Mouse (Mus musculus): ENCODE data around the gene Ggta1. TPM values are rescaled to one million over a fixed set of nuclear protein-coding genes. Genes with fewer than 3 reads are reported as not detected.
A peak's percentile ranks its signal among the peaks of the same experiment; 100 is the strongest.

Gene Ggta1
- polyA plus RNA-seq, 1 experiment from 2014 or later = 6.6 TPM

DNA sequence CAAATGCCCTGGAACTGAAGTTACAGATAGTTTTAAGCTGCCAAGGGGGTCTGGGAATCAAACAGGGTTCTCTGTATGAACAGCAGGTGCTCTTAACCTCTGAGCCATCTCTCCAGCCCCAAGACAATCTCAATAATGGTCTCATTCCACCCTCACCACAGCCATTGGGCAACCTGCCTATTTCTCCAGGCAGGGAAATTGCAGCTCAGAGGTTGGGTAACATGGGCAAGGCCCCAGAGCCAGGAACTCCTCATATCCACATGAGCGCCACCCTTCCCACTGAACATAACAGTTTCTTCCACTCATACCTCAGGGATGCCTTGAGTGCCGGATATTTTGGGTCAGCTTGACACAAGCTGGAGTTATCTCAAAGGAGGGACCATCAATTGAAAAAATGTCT lies 25.2 kb downstream of the Ggta1 start:
- WGBS = 89% methylated on average over 2 of the region's 2 CpGs
- no peak overlapping the region for H3K27ac ChIP-seq
- DNase-seq (ENCODE audit: low spot score) = no peak
- no peaks in the 10 kb centered on the region for H3K9me3 ChIP-seq (replicated peaks)
- peaks cover 11% of the 10 kb centered on the region; the same call in 1 of the 2 replicates for H3K27me3 ChIP-seq (ENCODE audit: low read depth, poor library complexity, severe bottlenecking)
- H3K4me1 ChIP-seq = peaks cover 40% of the 10 kb centered on the region
- H3K36me3 ChIP-seq = no peaks in the 10 kb centered on the region
- H3K4me3 ChIP-seq = no peak overlapping the region

DNA sequence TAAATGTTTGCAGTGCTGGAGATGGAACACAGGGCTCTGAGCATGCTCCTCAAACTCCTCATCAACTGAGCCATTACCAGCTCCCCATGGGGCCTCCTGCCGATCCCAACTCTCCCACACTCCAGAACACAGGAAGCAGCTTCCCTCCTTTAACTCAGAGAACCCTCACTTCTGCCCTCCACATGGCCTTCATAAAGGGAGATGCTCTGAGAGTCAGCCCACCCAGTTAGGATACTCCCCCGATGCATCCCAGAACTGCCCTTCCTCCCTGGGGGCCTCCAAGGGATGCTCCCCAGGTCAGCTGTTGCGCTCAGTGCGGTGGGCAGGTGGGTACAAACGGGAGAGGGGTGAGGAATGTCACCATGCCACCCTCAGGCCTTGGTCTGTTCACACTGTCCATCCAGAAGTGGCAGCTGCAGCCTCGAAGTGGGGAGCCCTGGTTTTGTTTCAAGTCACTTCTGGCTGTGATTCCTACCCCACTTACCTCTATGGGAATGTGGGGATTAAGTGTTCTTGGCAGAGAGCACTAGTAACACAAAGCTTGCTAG lies 28.4 kb downstream of the Ggta1 start:
- no peaks in the 10 kb centered on the region for H3K36me3 ChIP-seq
- no peak overlapping the region for H3K4me3 ChIP-seq
- WGBS = 85% methylated on average over 6 of the region's 6 CpGs
- H3K4me1 ChIP-seq = peaks cover 35% of the 10 kb centered on the region
- H3K27me3 ChIP-seq (ENCODE audit: low read depth, poor library complexity, severe bottlenecking) = no peaks in the 10 kb centered on the region
- no peaks in the 10 kb centered on the region for H3K9me3 ChIP-seq (replicated peaks)
- H3K27ac ChIP-seq = peak overlapping the region; percentile 8; the same call in 1 of the 2 replicates
- no peak for DNase-seq (ENCODE audit: low spot score)

DNA sequence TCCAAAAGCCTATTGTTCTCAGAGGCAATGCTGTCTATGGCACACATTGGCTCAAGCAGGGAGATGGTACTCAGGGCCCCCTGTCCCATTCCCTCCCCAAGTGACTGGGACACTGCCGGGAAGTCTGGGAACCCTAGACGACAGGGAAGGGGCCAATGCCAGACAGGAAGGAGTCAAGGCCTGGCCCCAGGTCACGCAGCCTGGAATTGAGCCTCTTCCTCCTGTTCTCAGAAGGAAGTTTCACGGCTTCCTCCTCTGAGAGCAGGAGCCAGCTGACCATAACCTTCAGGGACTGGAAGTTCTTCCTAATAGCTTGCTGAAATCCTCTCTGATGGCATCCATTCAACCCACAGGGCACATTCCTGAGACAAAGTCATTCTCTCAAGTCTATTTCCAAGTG lies 29.6 kb downstream of the Ggta1 start:
- Histone ChIP-seq H3K27ac (peak overlapping the region; percentile 46; the same call in 1 of the 2 replicates), H3K27me3 (ENCODE audit: low read depth, poor library complexity, severe bottlenecking) (no peaks in the 10 kb centered on the region), H3K36me3 (no peaks in the 10 kb centered on the region), H3K9me3 (replicated peaks) (no peaks in the 10 kb centered on the region), H3K4me3 (no peak overlapping the region), H3K4me1 (peaks cover 43% of the 10 kb centered on the region)
- DNase-seq (ENCODE audit: low spot score) = no peak
- 66% methylated on average over 4 of the region's 4 CpGs for WGBS

DNA sequence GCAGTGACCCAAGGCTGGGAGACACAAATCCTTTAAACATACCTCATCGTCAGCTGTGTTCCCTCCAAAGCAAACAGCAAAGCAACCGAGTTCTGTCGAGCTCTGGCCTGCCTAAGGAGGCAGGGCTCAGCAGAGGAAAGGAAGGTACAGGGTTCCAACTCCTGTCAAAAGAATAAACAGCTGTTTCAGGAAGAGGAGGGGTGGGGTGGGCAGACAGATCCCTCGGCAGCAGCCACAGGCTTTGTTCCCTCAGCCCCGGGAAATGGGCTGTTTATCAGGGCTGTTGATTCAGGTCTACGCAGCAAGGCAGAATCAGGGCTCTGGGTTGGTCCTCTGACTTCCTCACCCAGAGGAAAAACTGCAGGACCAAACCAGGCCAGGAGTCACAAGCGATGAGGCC lies 30.6 kb downstream of the Ggta1 start:
- H3K36me3 ChIP-seq = no peaks in the 10 kb centered on the region
- no peak for DNase-seq (ENCODE audit: low spot score)
- no peaks in the 10 kb centered on the region for H3K27me3 ChIP-seq (ENCODE audit: low read depth, poor library complexity, severe bottlenecking)
- no peaks in the 10 kb centered on the region for H3K9me3 ChIP-seq (replicated peaks)
- H3K4me1 ChIP-seq = peaks cover 52% of the 10 kb centered on the region
- 17% methylated on average over 7 of the region's 7 CpGs for WGBS
- no peak overlapping the region for H3K4me3 ChIP-seq
- 0 out of 2 replicates have a peak overlapping the region, but pooled peaks have one; percentile 11 for H3K27ac ChIP-seq

DNA sequence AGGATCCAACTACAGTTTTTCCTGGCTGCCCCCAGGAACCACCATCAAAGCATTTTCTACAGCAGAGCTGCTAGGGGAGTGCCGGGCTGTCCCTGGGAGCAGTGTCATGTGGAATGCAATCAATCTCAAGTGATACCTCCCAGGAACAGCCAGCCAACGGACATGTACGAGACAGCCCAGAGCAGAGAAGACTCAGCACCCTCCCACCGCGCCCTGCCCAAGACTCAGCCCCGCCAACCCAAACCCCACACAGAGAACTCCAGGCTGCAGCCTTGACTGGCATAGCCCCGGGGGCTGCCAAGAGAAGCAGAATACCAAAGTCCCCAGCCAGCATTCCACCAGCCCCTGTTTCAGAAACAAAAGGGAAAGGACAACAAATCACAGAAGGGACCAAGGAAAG lies 31.0 kb downstream of the Ggta1 start:
- WGBS = 7% methylated on average over 7 of the region's 7 CpGs
- Histone ChIP-seq H3K4me3 (0 out of 2 replicates have a peak overlapping the region, but pooled peaks have one; percentile 11), H3K27me3 (ENCODE audit: low read depth, poor library complexity, severe bottlenecking) (no peaks in the 10 kb centered on the region), H3K36me3 (no peaks in the 10 kb centered on the region), H3K4me1 (peaks cover 55% of the 10 kb centered on the region), H3K9me3 (replicated peaks) (no peaks in the 10 kb centered on the region), H3K27ac (0 out of 2 replicates have a peak overlapping the region, but pooled peaks have one; percentile 11)
- no peak for DNase-seq (ENCODE audit: low spot score)

DNA sequence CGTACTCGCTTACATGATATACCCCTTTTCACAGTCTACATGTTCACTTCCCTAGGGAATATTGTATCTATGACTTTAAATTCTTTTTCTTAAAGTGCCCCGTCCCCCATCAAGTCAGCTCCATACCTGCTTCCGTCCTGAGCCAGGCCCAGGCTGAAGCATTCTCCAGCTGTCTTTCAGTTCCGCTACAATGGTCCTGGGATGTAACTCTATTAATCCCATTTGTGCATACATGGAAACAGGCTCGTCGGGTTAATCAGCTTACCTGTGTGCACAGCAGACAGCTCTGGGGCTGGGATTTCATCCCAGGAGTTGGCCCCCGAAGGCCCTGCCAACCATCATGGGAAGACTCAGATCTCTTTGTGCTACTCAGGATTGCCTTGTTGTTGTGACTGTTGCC lies 32.2 kb downstream of the Ggta1 start:
- H3K4me3 ChIP-seq = no peak overlapping the region
- H3K4me1 ChIP-seq = peaks cover 55% of the 10 kb centered on the region
- DNase-seq (ENCODE audit: low spot score) = no peak
- no peaks in the 10 kb centered on the region for H3K9me3 ChIP-seq (replicated peaks)
- no peaks in the 10 kb centered on the region for H3K36me3 ChIP-seq
- 93% methylated on average over 8 of the region's 8 CpGs for WGBS
- no peaks in the 10 kb centered on the region for H3K27me3 ChIP-seq (ENCODE audit: low read depth, poor library complexity, severe bottlenecking)
- H3K27ac ChIP-seq = no peak overlapping the region

DNA sequence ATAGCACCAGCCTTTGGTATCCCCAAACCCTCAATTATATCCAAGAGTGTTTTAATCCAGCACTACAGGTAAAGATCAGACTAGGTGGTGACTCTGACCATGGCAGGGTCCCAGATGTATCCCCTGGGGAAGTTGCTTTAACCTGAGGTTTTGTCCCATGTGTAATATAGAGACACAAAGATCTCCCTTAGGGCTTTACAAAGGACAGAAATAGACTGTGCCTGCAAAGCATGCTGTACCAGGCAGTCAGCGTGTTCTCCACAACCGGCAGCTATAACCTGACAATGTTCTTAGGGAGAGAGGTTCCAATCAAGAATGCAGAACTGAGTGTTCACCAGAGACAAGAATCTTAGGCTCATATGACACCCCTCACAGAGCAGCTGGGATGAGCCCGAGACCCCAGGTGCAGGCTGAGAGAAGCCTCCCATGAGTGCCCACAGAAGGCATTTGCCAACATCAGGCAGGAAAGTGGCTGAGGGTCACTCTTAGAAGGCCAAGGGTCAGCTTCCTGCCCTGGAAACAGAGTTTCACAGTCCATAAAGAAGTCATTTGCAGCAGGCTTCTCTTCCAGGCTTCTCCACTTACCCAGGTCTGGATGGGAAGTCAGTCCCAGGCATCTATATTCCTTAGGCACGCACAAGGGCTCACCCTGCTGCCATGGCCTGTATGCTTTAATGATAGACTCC lies 34.3 kb downstream of the Ggta1 start:
- Histone ChIP-seq H3K4me3 (no peak overlapping the region), H3K27ac (peak overlapping the region; percentile 68), H3K4me1 (peaks cover 45% of the 10 kb centered on the region), H3K9me3 (replicated peaks) (no peaks in the 10 kb centered on the region), H3K27me3 (ENCODE audit: low read depth, poor library complexity, severe bottlenecking) (no peaks in the 10 kb centered on the region), H3K36me3 (no peaks in the 10 kb centered on the region)
- WGBS = 49% methylated on average over 4 of the region's 4 CpGs
- DNase-seq (ENCODE audit: low spot score) = no peak

DNA sequence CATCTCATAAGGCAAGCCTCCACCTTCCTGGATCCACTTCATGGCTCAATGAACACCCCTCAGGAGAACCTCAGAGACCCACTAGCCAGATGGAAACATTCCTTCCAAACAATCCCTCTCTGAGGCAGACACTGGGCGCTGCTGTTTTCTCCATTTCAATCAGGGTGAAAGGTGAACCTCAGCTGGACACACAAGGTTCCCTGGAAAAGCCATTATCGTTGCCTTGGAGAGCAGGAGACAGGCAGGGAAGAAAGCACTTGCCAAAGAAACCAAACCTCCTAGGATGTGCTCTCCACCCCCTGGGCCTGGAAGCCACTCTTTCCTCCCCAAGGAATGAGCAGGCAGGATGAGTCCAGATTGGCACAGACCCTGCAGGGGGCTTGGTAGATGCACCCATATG lies 35.5 kb downstream of the Ggta1 start:
- Histone ChIP-seq H3K4me1 (peaks cover 33% of the 10 kb centered on the region), H3K27ac (peak overlapping the region; percentile 46; the same call in 1 of the 2 replicates), H3K27me3 (ENCODE audit: low read depth, poor library complexity, severe bottlenecking) (no peaks in the 10 kb centered on the region), H3K9me3 (replicated peaks) (no peaks in the 10 kb centered on the region), H3K36me3 (no peaks in the 10 kb centered on the region), H3K4me3 (no peak overlapping the region)
- no peak for DNase-seq (ENCODE audit: low spot score)
- 47% methylated on average over 2 of the region's 2 CpGs for WGBS

DNA sequence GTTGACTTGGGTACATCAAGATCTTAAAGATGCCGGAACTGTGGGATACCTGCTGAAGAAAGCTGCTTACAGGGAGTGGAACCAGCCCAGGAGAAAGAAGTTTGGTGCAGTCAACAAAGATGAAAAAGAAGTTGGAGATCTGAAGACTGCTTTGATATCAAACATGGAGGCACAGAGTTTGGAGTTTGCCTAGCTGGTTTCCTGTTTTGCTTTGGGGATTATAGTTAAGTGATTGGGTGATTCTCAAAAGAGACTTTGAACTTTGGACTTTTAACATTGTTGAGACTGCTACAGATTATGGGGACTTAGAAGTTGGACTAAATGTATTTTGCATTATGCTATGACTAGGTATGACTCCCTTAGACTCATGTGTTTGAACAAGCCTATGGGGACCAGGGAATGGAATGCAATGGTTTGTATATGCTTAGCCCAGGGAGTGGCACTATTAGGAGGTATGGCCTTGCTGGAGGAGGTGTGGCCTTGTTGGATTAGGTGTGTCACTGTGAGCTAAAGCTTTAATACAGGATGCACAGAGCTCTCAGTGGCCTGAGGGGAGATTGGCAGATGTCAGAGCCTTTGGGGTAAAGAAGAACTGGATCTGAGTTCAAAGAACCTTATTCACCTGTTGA lies 39.2 kb downstream of the Ggta1 start:
- Histone ChIP-seq H3K4me3 (no peak overlapping the region), H3K27me3 (ENCODE audit: low read depth, poor library complexity, severe bottlenecking) (no peaks in the 10 kb centered on the region), H3K36me3 (peaks cover 22% of the 10 kb centered on the region), H3K9me3 (replicated peaks) (no peaks in the 10 kb centered on the region), H3K27ac (no peak overlapping the region), H3K4me1 (peaks cover 23% of the 10 kb centered on the region)
- no peak for DNase-seq (ENCODE audit: low spot score)
- 89% methylated on average over 1 of the region's 1 CpGs for WGBS

DNA sequence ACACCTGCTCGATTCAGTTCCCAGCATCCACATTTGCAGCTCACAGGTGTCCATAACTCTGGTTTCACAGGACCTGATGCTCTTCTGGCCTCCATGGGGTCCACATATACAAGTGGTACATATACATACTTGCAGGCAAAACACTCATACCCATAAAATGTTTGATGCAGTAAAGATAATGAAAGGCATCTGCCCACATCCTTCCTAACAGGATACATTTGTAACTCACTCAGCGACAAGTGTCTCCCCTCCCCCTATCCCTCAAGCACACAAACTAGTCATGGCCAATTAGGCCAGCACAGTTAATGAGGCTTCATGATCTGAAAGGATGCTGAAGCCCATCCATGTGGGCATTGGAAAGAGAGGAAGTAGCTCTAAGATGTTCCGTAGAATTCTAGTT lies 40.6 kb downstream of the Ggta1 start:
- peaks cover 9% of the 10 kb centered on the region for H3K4me1 ChIP-seq
- H3K9me3 ChIP-seq (replicated peaks) = no peaks in the 10 kb centered on the region
- no peak overlapping the region for H3K4me3 ChIP-seq
- H3K27ac ChIP-seq = no peak overlapping the region
- WGBS = 86% methylated on average over 3 of the region's 3 CpGs
- DNase-seq (ENCODE audit: low spot score) = no peak
- peaks cover 23% of the 10 kb centered on the region for H3K36me3 ChIP-seq
- H3K27me3 ChIP-seq (ENCODE audit: low read depth, poor library complexity, severe bottlenecking) = no peaks in the 10 kb centered on the region

DNA sequence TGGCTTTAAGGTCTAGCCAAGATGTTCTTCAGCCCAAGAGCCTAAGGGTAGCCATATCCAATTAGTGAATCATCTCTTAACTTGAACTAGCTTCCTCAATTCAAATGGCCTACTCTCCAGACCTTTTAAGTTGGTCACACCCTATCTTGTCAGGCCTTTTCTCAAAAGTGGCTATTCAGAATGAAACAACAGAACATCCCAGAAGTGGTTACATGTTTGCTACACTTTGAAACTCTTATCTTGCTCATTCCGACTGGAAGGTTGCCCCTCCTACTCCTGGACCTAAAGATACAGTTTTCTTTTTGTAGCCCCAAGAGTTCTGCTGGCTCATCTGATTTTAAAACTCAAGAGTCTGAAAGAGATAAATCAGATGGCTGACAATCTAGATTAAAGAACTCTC lies 42.4 kb downstream of the Ggta1 start:
- no peaks in the 10 kb centered on the region for H3K27me3 ChIP-seq (ENCODE audit: low read depth, poor library complexity, severe bottlenecking)
- no peak for DNase-seq (ENCODE audit: low spot score)
- H3K4me1 ChIP-seq = peaks cover 6% of the 10 kb centered on the region; the same call in 1 of the 2 replicates
- no peak overlapping the region for H3K4me3 ChIP-seq
- H3K36me3 ChIP-seq = peaks cover 23% of the 10 kb centered on the region
- no peaks in the 10 kb centered on the region for H3K9me3 ChIP-seq (replicated peaks)
- no peak overlapping the region for H3K27ac ChIP-seq
- WGBS = 83% methylated on average over 1 of the region's 1 CpGs

DNA sequence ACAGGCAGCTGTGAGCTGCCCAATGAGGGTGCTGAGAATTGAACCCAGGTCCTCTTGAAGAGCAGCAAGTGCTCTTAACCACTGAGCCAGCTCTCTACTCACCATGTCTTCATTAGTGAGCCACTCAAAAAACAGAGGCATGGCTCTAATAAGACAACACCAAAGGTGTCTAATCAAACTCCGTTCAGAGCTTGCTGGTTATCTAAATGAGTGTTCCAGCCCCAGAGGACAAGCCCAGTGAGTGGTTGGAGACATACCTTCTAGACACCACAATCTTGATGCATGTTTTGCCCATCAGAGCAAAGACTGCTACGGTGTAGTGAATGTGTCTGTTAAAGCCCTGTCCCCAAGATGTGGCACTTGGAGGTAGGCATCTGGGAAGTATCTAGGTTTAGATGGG lies 43.4 kb downstream of the Ggta1 start:
- 90% methylated on average over 2 of the region's 2 CpGs for WGBS
- Histone ChIP-seq H3K27ac (no peak overlapping the region), H3K4me1 (peaks cover 6% of the 10 kb centered on the region; the same call in 1 of the 2 replicates), H3K9me3 (replicated peaks) (no peaks in the 10 kb centered on the region), H3K36me3 (peaks cover 23% of the 10 kb centered on the region), H3K4me3 (no peak overlapping the region), H3K27me3 (ENCODE audit: low read depth, poor library complexity, severe bottlenecking) (no peaks in the 10 kb centered on the region)
- no peak for DNase-seq (ENCODE audit: low spot score)

DNA sequence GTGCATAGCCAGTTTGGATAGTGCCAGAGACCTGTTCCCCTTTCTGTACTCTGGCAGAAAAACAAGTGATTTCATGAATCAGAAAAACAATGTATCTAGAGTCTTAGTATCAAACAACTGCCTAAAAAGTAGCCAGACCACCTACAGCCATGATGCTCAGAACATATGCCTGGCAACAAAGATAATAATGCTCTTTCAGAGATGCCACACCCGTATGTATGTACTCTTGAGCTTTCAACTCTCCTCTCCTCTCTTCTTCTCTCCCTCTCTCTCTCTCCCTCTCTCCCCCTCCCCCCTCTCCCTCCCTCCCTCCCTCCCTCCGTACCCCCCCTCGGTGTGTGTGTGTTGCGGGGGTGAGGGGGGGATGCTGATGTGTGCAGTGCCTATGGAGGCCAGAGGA lies 43.8 kb downstream of the Ggta1 start:
- no peak for DNase-seq (ENCODE audit: low spot score)
- H3K27ac ChIP-seq = no peak overlapping the region
- no peak overlapping the region for H3K4me3 ChIP-seq
- WGBS = 96% methylated on average over 4 of the region's 4 CpGs
- no peaks in the 10 kb centered on the region for H3K27me3 ChIP-seq (ENCODE audit: low read depth, poor library complexity, severe bottlenecking)
- H3K4me1 ChIP-seq = peaks cover 6% of the 10 kb centered on the region; the same call in 1 of the 2 replicates
- H3K36me3 ChIP-seq = peaks cover 23% of the 10 kb centered on the region
- H3K9me3 ChIP-seq (replicated peaks) = no peaks in the 10 kb centered on the region
